8 mouse cellular contexts compared by ENCODE assay signal in the genomic region with DNA sequence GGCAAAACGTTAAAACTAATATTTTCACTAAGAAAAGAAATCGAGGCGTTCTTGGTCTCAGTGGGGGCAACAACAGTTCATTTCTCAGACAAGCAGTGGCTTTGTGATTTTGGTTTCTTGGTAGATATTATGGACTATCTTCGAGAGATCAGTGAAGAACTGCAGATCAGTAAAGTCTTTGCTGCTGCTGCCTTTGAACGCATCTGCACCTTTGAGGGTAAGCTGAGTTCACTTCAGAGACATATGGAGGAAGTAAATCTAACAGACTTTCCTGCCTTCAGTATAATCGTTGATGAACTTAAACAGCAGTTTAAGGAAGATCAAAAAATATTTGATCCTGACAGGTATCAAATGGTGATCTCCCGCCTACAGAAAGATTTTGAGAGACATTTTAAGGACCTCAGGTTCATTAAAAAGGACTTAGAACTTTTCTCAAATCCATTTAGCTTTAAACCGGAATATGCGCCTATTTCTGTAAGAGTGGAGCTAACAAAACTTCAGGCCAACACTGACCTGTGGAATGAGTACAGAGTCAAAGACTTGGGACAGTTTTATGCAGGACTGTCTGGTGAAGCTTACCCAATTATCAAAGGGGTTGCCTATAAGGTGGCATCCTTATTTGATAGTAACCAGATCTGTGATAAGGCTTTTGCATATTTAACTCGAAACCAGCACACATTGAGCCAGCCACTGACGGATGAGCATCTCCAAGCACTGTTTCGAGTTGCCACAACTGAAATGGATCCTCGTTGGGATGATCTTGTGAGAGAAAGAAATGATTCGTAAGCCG. TPM values are rescaled to one million over a fixed set of nuclear protein-coding genes. Genes with fewer than 3 reads are reported as not detected.
DNase-seq lines count a peak whose midpoint lies in the region; ATAC-seq and TF ChIP-seq lines count a peak whose summit lies in the region.

No protein-coding gene starts in this region.

- H3K4me2 ChIP-seq in hindbrain, embryonic 11.5 days (replicated peaks; ENCODE audit: low read depth, low read length), result peak overlapping the region; percentile 68
- H3K4me2 ChIP-seq in midbrain, embryonic 14.5 days (ENCODE audit: low read length), result peak overlapping the region; percentile 96

- ATAC-seq in hindbrain, embryonic 11.5 days (ENCODE audit: low FRiP score), result no peak
- no peak for ATAC-seq in midbrain, embryonic 14.5 days (ENCODE audit: low FRiP score, low TSS enrichment)
- ATAC-seq in megakaryocyte-erythroid progenitor cell, adult 5-6 weeks (replicated peaks; ENCODE audit: low FRiP score, low TSS enrichment, poor library complexity, severe bottlenecking), result no peak

- H3K36me3 ChIP-seq in E14TG2a.4 (ENCODE audit: insufficient read depth, low read length), result peaks cover 54% of the 10 kb centered on the region
- H3K36me3 ChIP-seq in hindbrain, embryonic 11.5 days (ENCODE audit: control insufficient read depth, insufficient read depth, low read length), result no peaks in the 10 kb centered on the region
- H3K36me3 ChIP-seq in midbrain, embryonic 14.5 days (ENCODE audit: control insufficient read depth, insufficient read depth, low read length), result peaks cover 31% of the 10 kb centered on the region

- TF ChIP-seq CTCF in gastrocnemius, adult 2 months (IDR thresholded peaks at IDR 0.05), result no peak
- no peak for TF ChIP-seq CTCF in E14TG2a.4 (conservative IDR thresholded peaks at IDR 0.05; ENCODE audit: low read length)

- WGBS in hindbrain, embryonic 11.5 days, result 83% methylated on average over 15 of the region's 15 CpGs
- 80% methylated on average over 15 of the region's 15 CpGs for WGBS in midbrain, embryonic 14.5 days

- H3K27ac ChIP-seq in gastrocnemius, adult 2 months, result peak overlapping the region; percentile 99
- H3K27ac ChIP-seq in hindbrain, embryonic 11.5 days (ENCODE audit: low read depth, low read length), result no peak overlapping the region
- H3K27ac ChIP-seq in midbrain, embryonic 14.5 days (replicated peaks; ENCODE audit: low read depth, low read length), result no peak overlapping the region

- intact Hi-C loops in gastrocnemius, adult 2 months (cut with DNase I), result loop anchor here (5.0 kb wide), 1 partner anchor 156 kb away; a partner anchor contains a TSS

- no peaks in the 10 kb centered on the region for H3K9me3 ChIP-seq in E14TG2a.4 (ENCODE audit: low read length)
- H3K9me3 ChIP-seq in hindbrain, embryonic 11.5 days (ENCODE audit: control insufficient read depth, low read length), result no peaks in the 10 kb centered on the region
- H3K9me3 ChIP-seq in midbrain, embryonic 14.5 days (ENCODE audit: control insufficient read depth, low read length), result no peaks in the 10 kb centered on the region

- no peaks in the 10 kb centered on the region for H3K27me3 ChIP-seq in E14TG2a.4 (ENCODE audit: insufficient read depth, low read length)
- H3K27me3 ChIP-seq in hindbrain, embryonic 11.5 days (ENCODE audit: control insufficient read depth, insufficient read depth, low read length), result no peaks in the 10 kb centered on the region
- no peaks in the 10 kb centered on the region for H3K27me3 ChIP-seq in midbrain, embryonic 14.5 days (ENCODE audit: control insufficient read depth, insufficient read depth, low read length)

- peak overlapping the region; percentile 88 for H3K4me3 ChIP-seq in gastrocnemius, adult 2 months
- H3K4me3 ChIP-seq in E14TG2a.4 (replicated peaks; ENCODE audit: low read length), result peak overlapping the region; percentile 92
- H3K4me3 ChIP-seq in hindbrain, embryonic 11.5 days (ENCODE audit: low read depth, low read length), result peak overlapping the region; percentile 74
- peak overlapping the region; percentile 92 for H3K4me3 ChIP-seq in midbrain, embryonic 14.5 days (replicated peaks; ENCODE audit: low read depth, low read length)

- H3K4me1 ChIP-seq in E14TG2a.4 (replicated peaks; ENCODE audit: low read depth, low read length), result peaks cover 40% of the 10 kb centered on the region
- peaks cover 8% of the 10 kb centered on the region for H3K4me1 ChIP-seq in hindbrain, embryonic 11.5 days (replicated peaks; ENCODE audit: control insufficient read depth, insufficient read depth, low read length)
- H3K4me1 ChIP-seq in midbrain, embryonic 14.5 days (ENCODE audit: control insufficient read depth, insufficient read depth, low read length), result peaks cover 52% of the 10 kb centered on the region

- DNase-seq in gastrocnemius, adult 2 months, result no peak
- DNase-seq in gastrocnemius, postnatal 25 days, result no peak
- no peak for DNase-seq in hindbrain, embryonic 11.5 days (ENCODE audit: low spot score)
- no peak for DNase-seq in midbrain, embryonic 14.5 days
- no peak for DNase-seq in retina, embryonic 14.5 days (ENCODE audit: low spot score)
- no peak for DNase-seq in layer of hippocampus, adult 9-10 months (ENCODE audit: low spot score)

- peak overlapping the region; percentile 76; the same call in 1 of the 2 replicates for H3K9ac ChIP-seq in hindbrain, embryonic 11.5 days (ENCODE audit: low read depth, low read length)
- H3K9ac ChIP-seq in midbrain, embryonic 14.5 days (replicated peaks; ENCODE audit: low read length), result peak overlapping the region; percentile 93

RNA-seq across cellular contexts. Expression of a gene that starts 1.5 kb away (rescaled TPM):
- 10 to 100 TPM; 21.1 to 24.7 TPM for total RNA-seq in gastrocnemius, adult 2 months (2021)
- total RNA-seq in gastrocnemius, postnatal 25 days (2021), result 10 to 100 TPM; 18.8 to 19.2 TPM
- 36.3 and 43.5 TPM in 2 replicates for polyA plus RNA-seq in hindbrain, embryonic 11.5 days (2014; fragmentation: Nextera tagmentation; extraction: Ambion mirVana)
- 77.0 and 93.4 TPM in 2 replicates for polyA plus RNA-seq in midbrain, embryonic 14.5 days (2014; fragmentation: Nextera tagmentation; extraction: Ambion mirVana)
- 15.9 and 16.7 TPM in 2 replicates for total RNA-seq in megakaryocyte-erythroid progenitor cell, adult 5-6 weeks (2014; fragmentation: Nextera tagmentation)
- total RNA-seq in megakaryocyte-erythroid progenitor cell, adult 5-6 weeks (2017), result 11.2 and 18.6 TPM in 2 replicates

RNA-seq across cellular contexts. Expression of a gene that starts 1.6 kb away (rescaled TPM):
- total RNA-seq in gastrocnemius, adult 2 months (2021), result 1 to 10 TPM; 5.1 to 6.4 TPM
- 1 to 10 TPM; 4.4 to 8.7 TPM for total RNA-seq in gastrocnemius, postnatal 25 days (2021)
- 38.5 and 45.5 TPM in 2 replicates for polyA plus RNA-seq in hindbrain, embryonic 11.5 days (2014; fragmentation: Nextera tagmentation; extraction: Ambion mirVana)
- polyA plus RNA-seq in midbrain, embryonic 14.5 days (2014; fragmentation: Nextera tagmentation; extraction: Ambion mirVana), result 25.0 and 30.4 TPM in 2 replicates
- 47.2 and 69.4 TPM in 2 replicates for total RNA-seq in megakaryocyte-erythroid progenitor cell, adult 5-6 weeks (2014; fragmentation: Nextera tagmentation)
- 41.0 and 68.5 TPM in 2 replicates for total RNA-seq in megakaryocyte-erythroid progenitor cell, adult 5-6 weeks (2017)

RNA-seq across cellular contexts. Expression of a gene that starts 38.3 kb away (rescaled TPM):
- not detected for total RNA-seq in gastrocnemius, adult 2 months (2021)
- under 1 TPM; 0.05 to 0.19 TPM for total RNA-seq in gastrocnemius, postnatal 25 days (2021)
- 0.12 and 0.27 TPM in 2 replicates for polyA plus RNA-seq in hindbrain, embryonic 11.5 days (2014; fragmentation: Nextera tagmentation; extraction: Ambion mirVana)
- polyA plus RNA-seq in midbrain, embryonic 14.5 days (2014; fragmentation: Nextera tagmentation; extraction: Ambion mirVana), result 14.2 and 18.1 TPM in 2 replicates
- not detected in 2 replicates for total RNA-seq in megakaryocyte-erythroid progenitor cell, adult 5-6 weeks (2014; fragmentation: Nextera tagmentation)
- not detected in 2 replicates for total RNA-seq in megakaryocyte-erythroid progenitor cell, adult 5-6 weeks (2017)

Comparison
In these comparisons a context has a peak if more than half of its experiments do, and no peak if none do; other contexts are left out.
1. RNA of a gene that starts 1.6 kb away (total RNA-seq): 41.0 to 69.4 TPM in megakaryocyte-erythroid progenitor cell, adult 5-6 weeks; 4.4 to 8.7 TPM in gastrocnemius, postnatal 25 days and 5.1 to 6.4 TPM in gastrocnemius, adult 2 months; every median in the first group is over 4 times any median in the second.
2. Peak in every context shown above with its lines, with median percentiles within 50 percentile points of each other: H3K4me3 ChIP-seq.